Mouse (Mus musculus) neural tube, embryonic 11.5 days (tissue): ENCODE measurements around the gene Il5ra. TPM values are rescaled to one million over a fixed set of nuclear protein-coding genes. Genes with fewer than 3 reads are reported as not detected.

Experiments
- ATAC-seq: fragments of 200-750 bp; cut with Nextera tagmentation; 2 replicates; pipeline ENCODE4 v1.8.0; 2017; ENCODE audit warnings: moderate number of reproducible peaks, mild to moderate bottlenecking, moderate TSS enrichment, moderate library complexity; ENCODE audit not compliant: insufficient read depth, low FRiP score, low TSS enrichment
- DNase-seq: peaks from one replicate; pipeline ENCODE4 v3.0.0-alpha.2; 2015; ENCODE audit warnings: low spot score
- H3K27ac ChIP-seq: fragments of 300-500 bp; sonication (generic); 2 replicates; pipeline ENCODE4 v1.5.1; 2014; ENCODE audit warnings: low read depth, mild to moderate bottlenecking, low read length
- H3K27me3 ChIP-seq: fragments of 300-500 bp; sonication (generic); 2 replicates; pipeline ENCODE4 v1.6.1; 2014; ENCODE audit warnings: mild to moderate bottlenecking, low read length, mixed read lengths; ENCODE audit not compliant: control insufficient read depth, insufficient read depth
- H3K36me3 ChIP-seq: fragments of 300-500 bp; sonication (generic); 2 replicates; pipeline ENCODE4 v1.6.1; 2014; ENCODE audit warnings: mild to moderate bottlenecking, low read length, moderate library complexity, mixed read lengths; ENCODE audit not compliant: control insufficient read depth, insufficient read depth
- H3K4me1 ChIP-seq: fragments of 300-500 bp; sonication (generic); 2 replicates; pipeline ENCODE4 v1.6.1; 2014; ENCODE audit warnings: low read length, mixed read lengths; ENCODE audit not compliant: control insufficient read depth, insufficient read depth
- H3K4me2 ChIP-seq: fragments of 300-500 bp; sonication (generic); 2 replicates; pipeline ENCODE4 v1.6.1; 2014; ENCODE audit warnings: low read depth, mild to moderate bottlenecking, moderate library complexity
- H3K4me3 ChIP-seq: fragments of 300-500 bp; sonication (generic); 2 replicates; pipeline ENCODE4 v1.5.1; 2014; ENCODE audit warnings: low read depth, low read length
- H3K9ac ChIP-seq: fragments of 300-500 bp; sonication (generic); 2 replicates; pipeline ENCODE4 v1.6.1; 2014; ENCODE audit warnings: mild to moderate bottlenecking, low read length
- H3K9me3 ChIP-seq: fragments of 300-500 bp; sonication (generic); 2 replicates; pipeline ENCODE4 v1.6.1; 2016; ENCODE audit warnings: low read length; ENCODE audit not compliant: control insufficient read depth
- WGBS: fragments of 180-500 bp; shearing (Covaris S2); extraction: QIAGEN DNeasy Blood & Tissue Kit; methylation state at CpG from one replicate; pipeline ENCODE4 v1.1.7; 2014; 5-methylcytosine and 5-hydroxymethylcytosine counted together
- polyA plus RNA-seq: library from polyadenylated mRNA; unstranded; fragments of >200 nt; fragmentation: Nextera tagmentation; extraction: Ambion mirVana; gene quantifications from 2 replicates; pipeline ENCODE4 v1.2.1, GENCODE M21; 2014

Gene Il5ra
- polyA plus RNA-seq, 1 experiment from 2014 or later = not detected

DNA sequence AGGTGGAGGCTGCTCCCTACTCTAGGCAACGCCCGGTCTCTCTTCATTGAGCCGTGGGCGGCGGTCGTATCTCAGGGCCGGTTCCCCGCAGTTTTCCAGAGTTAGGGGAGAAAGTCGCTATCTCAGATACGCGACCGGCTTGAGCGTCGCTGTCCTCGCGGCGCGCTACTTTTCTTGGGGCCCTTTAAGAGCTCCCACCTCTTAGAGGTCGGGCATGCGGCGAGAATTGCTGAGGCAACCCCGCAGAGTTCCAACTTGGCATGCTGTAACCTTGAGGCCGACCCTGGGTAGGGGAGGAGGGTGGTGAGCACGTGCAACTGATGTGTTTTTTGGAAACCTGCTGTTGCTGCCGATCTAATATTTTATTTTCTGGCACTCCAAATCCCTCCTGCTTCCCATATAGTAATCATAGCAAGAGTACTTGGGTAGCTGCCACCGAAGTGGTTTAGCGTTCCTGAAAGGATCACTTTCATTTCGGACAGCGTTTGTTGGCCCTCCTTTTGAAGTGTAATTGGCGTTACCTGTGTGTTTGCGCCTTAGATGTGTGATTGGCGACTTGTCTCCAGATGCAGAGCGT is 20.5 kb upstream of the Il5ra start:
- 0 out of 2 replicates have a peak overlapping the region, but pooled peaks have one; percentile 4 for H3K27ac ChIP-seq
- peak overlapping the region; percentile 65 for H3K4me2 ChIP-seq
- 1% methylated on average over 33 of the region's 33 CpGs for WGBS
- no peaks in the 10 kb centered on the region for H3K27me3 ChIP-seq
- DNase-seq (peak; percentile 11), ATAC-seq (peak; percentile 78)
- peak overlapping the region; percentile 66 for H3K9ac ChIP-seq
- peaks cover 10% of the 10 kb centered on the region for H3K4me1 ChIP-seq
- 0 out of 2 replicates have a peak, but pooled peaks cover 2% of the 10 kb centered on the region for H3K36me3 ChIP-seq
- peak overlapping the region; percentile 81 for H3K4me3 ChIP-seq
- H3K9me3 ChIP-seq = no peaks in the 10 kb centered on the region

GRCm38 (mm10) chr6:106768640-106769289 is 19.9 kb upstream of the Il5ra start, which contains the start of gene Trnt1:
Gene Trnt1, plus strand, starts transcription at chr6:106769120.
- 8% methylated on average over 34 of the region's 35 CpGs for WGBS
- no peaks in the 10 kb centered on the region for H3K27me3 ChIP-seq
- ATAC-seq (peak; percentile 100), DNase-seq (peak; percentile 98)
- peak within 1 kb of the TSS; percentile 66 for H3K9ac ChIP-seq
- H3K27ac ChIP-seq = 0 out of 2 replicates have a peak within 1 kb of the TSS, but pooled peaks have one; percentile 4
- H3K36me3 ChIP-seq = 0 out of 2 replicates have a peak, but pooled peaks cover 2% of the 10 kb centered on the region
- peak within 1 kb of the TSS; percentile 65 for H3K4me2 ChIP-seq
- H3K4me3 ChIP-seq = peak within 1 kb of the TSS; percentile 81
- peaks cover 10% of the 10 kb centered on the region for H3K4me1 ChIP-seq
- no peaks in the 10 kb centered on the region for H3K9me3 ChIP-seq

GRCm38 (mm10) chr6:106766774-106767173 is 17.9 kb upstream of the Il5ra start:
- Histone ChIP-seq H3K27me3 (no peaks in the 10 kb centered on the region), H3K9ac (no peak overlapping the region), H3K27ac (no peak overlapping the region), H3K9me3 (no peaks in the 10 kb centered on the region), H3K4me3 (no peak overlapping the region), H3K36me3 (no peaks in the 10 kb centered on the region), H3K4me2 (no peak overlapping the region), H3K4me1 (peaks cover 10% of the 10 kb centered on the region)
- WGBS = 80% methylated on average over 4 of the region's 4 CpGs
- DNase-seq = no peak
- no peak for ATAC-seq

DNA sequence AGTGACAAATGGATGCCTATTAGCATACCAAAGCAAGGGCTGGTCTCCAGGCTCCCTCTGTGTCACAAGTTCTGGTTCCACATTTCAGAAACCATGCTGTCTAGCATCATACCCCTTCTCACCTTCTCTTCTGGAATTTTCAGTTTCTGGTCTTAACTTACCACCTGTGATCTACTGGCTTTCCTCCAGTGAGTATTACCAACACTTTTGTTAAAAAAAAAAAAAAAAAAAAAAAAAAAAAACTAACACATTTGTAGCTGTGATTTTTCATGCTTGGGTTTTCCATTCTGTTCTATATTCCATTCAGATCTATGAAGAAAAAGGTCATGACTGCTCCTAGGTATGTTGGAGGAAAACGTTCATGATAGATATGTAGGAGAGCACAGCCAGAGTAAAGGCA is 17.1 kb upstream of the Il5ra start:
- Histone ChIP-seq H3K27me3 (no peaks in the 10 kb centered on the region), H3K4me2 (no peak overlapping the region), H3K4me1 (peaks cover 10% of the 10 kb centered on the region), H3K36me3 (no peaks in the 10 kb centered on the region), H3K27ac (no peak overlapping the region), H3K9me3 (no peaks in the 10 kb centered on the region), H3K9ac (no peak overlapping the region), H3K4me3 (no peak overlapping the region)
- 69% methylated on average over 1 of the region's 1 CpGs for WGBS
- no peak for ATAC-seq
- DNase-seq = no peak

GRCm38 (mm10) chr6:106761486-106761885 is 12.6 kb upstream of the Il5ra start:
- Histone ChIP-seq H3K4me2 (no peak overlapping the region), H3K4me1 (no peaks in the 10 kb centered on the region), H3K9ac (no peak overlapping the region), H3K27ac (no peak overlapping the region), H3K27me3 (no peaks in the 10 kb centered on the region), H3K4me3 (no peak overlapping the region), H3K9me3 (no peaks in the 10 kb centered on the region), H3K36me3 (no peaks in the 10 kb centered on the region)
- no peak for ATAC-seq
- 72% methylated on average over 1 of the region's 1 CpGs for WGBS
- no peak for DNase-seq

- no peaks in the 10 kb centered on the region for H3K9me3 ChIP-seq
- H3K4me2 ChIP-seq = no peak overlapping the region
- DNase-seq (no peak), ATAC-seq (no peak)
- no peaks in the 10 kb centered on the region for H3K4me1 ChIP-seq
- no peak overlapping the region for H3K9ac ChIP-seq
- H3K36me3 ChIP-seq = no peaks in the 10 kb centered on the region
- no peak overlapping the region for H3K27ac ChIP-seq
- H3K4me3 ChIP-seq = no peak overlapping the region
- no peaks in the 10 kb centered on the region for H3K27me3 ChIP-seq
- 96% methylated on average over 3 of the region's 3 CpGs for WGBS
Measured at GRCm38 (mm10) chr6:106760473-106761218, 11.8 kb upstream of the Il5ra start.

- Histone ChIP-seq H3K4me3 (no peak overlapping the region), H3K4me1 (no peaks in the 10 kb centered on the region), H3K27me3 (no peaks in the 10 kb centered on the region), H3K9ac (no peak overlapping the region), H3K4me2 (no peak overlapping the region), H3K27ac (no peak overlapping the region), H3K36me3 (no peaks in the 10 kb centered on the region), H3K9me3 (no peaks in the 10 kb centered on the region)
- ATAC-seq (no peak), DNase-seq (no peak)
- WGBS = 83% methylated on average over 3 of the region's 3 CpGs
Measured at GRCm38 (mm10) chr6:106758299-106758698, 9.5 kb upstream of the Il5ra start.

DNA sequence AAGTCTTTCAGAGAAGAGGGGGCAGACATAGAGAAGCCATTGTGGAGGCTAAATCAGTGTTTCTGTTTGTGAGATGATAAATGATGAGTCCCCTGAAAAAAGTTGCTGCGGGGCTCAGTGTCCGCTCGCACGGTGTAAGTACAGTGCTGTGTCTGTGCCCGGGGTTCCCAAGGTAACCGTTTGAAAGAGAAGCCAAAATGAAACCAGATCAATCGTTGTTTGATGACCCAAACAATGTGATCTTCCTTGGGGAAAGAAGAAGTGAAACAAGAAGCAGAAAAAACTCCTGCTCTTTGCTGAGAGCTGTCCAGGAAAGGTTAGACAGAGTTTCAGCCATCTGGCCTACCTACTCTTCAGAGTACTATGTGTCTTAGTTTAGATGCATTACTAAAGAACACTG is 1.5 kb upstream of the Il5ra start:
- WGBS = 76% methylated on average over 7 of the region's 7 CpGs

More for the DNA sequence above, 1.5 kb upstream of the Il5ra start:
- Histone ChIP-seq H3K9ac (no peak overlapping the region), H3K4me2 (no peak overlapping the region), H3K4me1 (no peaks in the 10 kb centered on the region), H3K27me3 (no peaks in the 10 kb centered on the region), H3K4me3 (no peak overlapping the region), H3K27ac (no peak overlapping the region), H3K36me3 (no peaks in the 10 kb centered on the region), H3K9me3 (no peaks in the 10 kb centered on the region)
- ATAC-seq = no peak
- no peak for DNase-seq
